Mouse (Mus musculus) hindlimb bud, embryonic 11.5 days (tissue): ENCODE data around the gene Ldha.

ENCODE experiments used
- DNase-seq: peaks from one replicate; pipeline ENCODE4 v3.0.0-alpha.2; 2012; ENCODE audit warnings: low read depth, low spot score; ENCODE audit errors: extremely low spot score

Ldha gene

GRCm38 (mm10) chr7:46837073-46837472, 4.2 kb upstream of the Ldha start:
- no peak for DNase-seq

GRCm38 (mm10) chr7:46838104-46838671, 3.1 kb upstream of the Ldha start:
- DNase-seq = no peak

GRCm38 (mm10) chr7:46838891-46839302, 2.4 kb upstream of the Ldha start:
- no peak for DNase-seq

- DNase-seq = no peak
Measured at GRCm38 (mm10) chr7:46839446-46839845, 1.8 kb upstream of the Ldha start.

GRCm38 (mm10) chr7:46839861-46840260, 1.4 kb upstream of the Ldha start:
- no peak for DNase-seq

- DNase-seq = no peak
Measured at GRCm38 (mm10) chr7:46840326-46840725, 949 bp upstream of the Ldha start.

- no peak for DNase-seq
Measured at GRCm38 (mm10) chr7:46842278-46842677, 1.0 kb downstream of the Ldha start.

GRCm38 (mm10) chr7:46843576-46843975, 2.3 kb downstream of the Ldha start:
- DNase-seq = no peak

GRCm38 (mm10) chr7:46845211-46845977, 4.1 kb downstream of the Ldha start:
- peak; percentile 52 for DNase-seq

GRCm38 (mm10) chr7:46845978-46846485, 4.8 kb downstream of the Ldha start:
- DNase-seq = no peak

GRCm38 (mm10) chr7:46846486-46847244, 5.4 kb downstream of the Ldha start:
- peak; percentile 56 for DNase-seq

- DNase-seq = no peak
Measured at GRCm38 (mm10) chr7:46849287-46849686, 8.0 kb downstream of the Ldha start.

- DNase-seq = no peak
Measured at GRCm38 (mm10) chr7:46851026-46851425, 9.8 kb downstream of the Ldha start.

GRCm38 (mm10) chr7:46852666-46853065, 11.4 kb downstream of the Ldha start:
- no peak for DNase-seq

GRCm38 (mm10) chr7:46853365-46853764, 12.1 kb downstream of the Ldha start:
- no peak for DNase-seq

- DNase-seq = no peak
Measured at GRCm38 (mm10) chr7:46855866-46856560, 14.7 kb downstream of the Ldha start.

- no peak for DNase-seq
Measured at GRCm38 (mm10) chr7:46857436-46857835, 16.2 kb downstream of the Ldha start.

- DNase-seq = no peak
Measured at GRCm38 (mm10) chr7:46859031-46859430, 17.8 kb downstream of the Ldha start.

GRCm38 (mm10) chr7:46860996-46861395, 19.7 kb downstream of the Ldha start, which contains the start of gene Ldhc:
Gene Ldhc (plus strand): TSS chr7:46861203.
- DNase-seq = no peak

GRCm38 (mm10) chr7:46871988-46872387, 30.7 kb downstream of the Ldha start:
- no peak for DNase-seq

- no peak for DNase-seq
Measured at GRCm38 (mm10) chr7:46876841-46877240, 35.6 kb downstream of the Ldha start.
